Mouse (Mus musculus): ENCODE results near the gene Prom1. TPM values are rescaled to one million over a fixed set of nuclear protein-coding genes. Genes with fewer than 3 reads are reported as not detected.

Prom1 gene
- total and polyA plus RNA-seq, 3 experiments = not detected

DNA sequence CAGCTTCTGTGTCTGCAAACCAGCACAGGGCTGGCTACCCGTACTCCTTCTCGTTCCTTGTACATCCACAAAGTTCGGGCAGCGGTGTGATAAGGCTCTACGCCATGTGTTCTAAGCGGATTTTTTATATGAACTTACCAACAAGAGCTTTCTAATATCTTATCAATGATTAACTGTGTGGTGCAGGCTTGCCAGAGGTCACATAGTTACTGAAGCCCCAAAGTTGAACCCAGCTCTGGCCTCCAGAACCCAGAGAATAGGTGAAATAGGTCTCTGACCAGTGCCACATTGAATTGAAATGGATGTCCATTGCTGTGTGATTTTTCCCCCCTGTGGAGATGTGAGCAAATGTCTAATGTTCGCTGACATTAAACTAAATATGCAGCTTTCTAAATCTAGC, 1.3 kb upstream of the Prom1 start:
- H3K36me3 ChIP-seq (ENCODE audit: control insufficient read depth in 1 of 2, insufficient read depth in 2 of 2, low read length in 2 of 2) = no peaks in the 10 kb centered on the region
- no peaks in the 10 kb centered on the region for H3K4me1 ChIP-seq (ENCODE audit: control insufficient read depth in 1 of 2, insufficient read depth in 2 of 2, low read length in 2 of 2)
- H3K79me2 ChIP-seq (ENCODE audit: control insufficient read depth, insufficient read depth, low read length, poor library complexity) = no peaks in the 10 kb centered on the region
- H3K27me3 ChIP-seq (ENCODE audit: control insufficient read depth in 1 of 2, insufficient read depth in 2 of 2, low read length in 2 of 2) = 0 out of 4 replicates have a peak, but pooled peaks cover 0 to 1% of the 10 kb centered on the region in 2 experiments
- H3K9ac ChIP-seq (ENCODE audit: control insufficient read depth, low read depth, low read length, poor library complexity, severe bottlenecking) = no peak overlapping the region
- no peak for DNase-seq (ENCODE audit: low read depth, low spot score)
- H3K27ac ChIP-seq (ENCODE audit: control insufficient read depth, low read depth, low read length) = no peak overlapping the region
- TF ChIP-seq TCF12 (IDR thresholded peaks at IDR 0.05; ENCODE audit: low read depth, low read length) = no peak
- TF ChIP-seq POLR2AphosphoS5 (IDR thresholded peaks at IDR 0.05; ENCODE audit: borderline replicate concordance, low read depth, low read length) = no peak
- no peak for TF ChIP-seq USF1 (IDR thresholded peaks at IDR 0.05; ENCODE audit: low read depth, low read length)
- TF ChIP-seq KAT2A (conservative IDR thresholded peaks at IDR 0.05; ENCODE audit: low read depth, low read length) = no peak
- no peaks in the 10 kb centered on the region for H3K9me3 ChIP-seq (replicated peaks; ENCODE audit: insufficient read depth, low read length)
- H3K4me3 ChIP-seq (ENCODE audit: control insufficient read depth in 1 of 2, insufficient read depth in 1 of 2, low read depth in 2 of 2, low read length in 2 of 2) = no peak overlapping the region

DNA sequence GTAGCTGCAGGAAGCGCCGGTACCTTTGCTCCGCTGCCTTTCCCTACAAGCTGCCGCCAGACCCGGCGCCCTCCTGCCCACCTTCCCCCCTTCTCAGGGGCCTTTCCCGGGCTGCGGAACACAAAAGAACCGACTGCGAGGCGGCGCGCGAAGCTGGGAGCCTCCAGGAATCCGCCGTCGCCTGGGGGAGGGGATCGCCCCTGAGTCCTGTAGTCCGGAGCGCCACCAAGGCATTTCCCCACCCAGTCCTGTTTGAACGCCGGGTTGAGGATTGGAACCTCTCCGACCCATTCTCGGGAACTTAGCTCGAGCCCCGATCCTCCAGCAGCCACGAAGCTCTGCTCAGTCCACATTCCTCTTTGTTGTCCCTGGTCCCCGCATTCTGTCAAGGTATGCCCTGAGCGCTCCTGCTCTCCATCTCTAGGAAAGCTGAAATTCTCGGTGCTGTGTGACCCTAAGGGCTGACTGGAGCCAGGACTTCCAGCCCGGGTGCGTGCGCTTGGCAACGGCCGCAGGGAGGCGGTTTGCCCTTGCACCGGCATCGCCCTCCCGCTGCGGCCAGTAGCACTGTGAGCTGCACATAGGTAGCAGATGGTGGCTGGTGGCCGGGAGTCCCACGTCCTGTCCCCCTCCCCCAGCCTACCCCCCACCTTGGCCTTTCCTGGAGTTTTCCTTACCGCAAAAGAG, 1.1 kb downstream of the Prom1 start:
- no peak for TF ChIP-seq USF1 (IDR thresholded peaks at IDR 0.05; ENCODE audit: low read depth, low read length)
- no peaks in the 10 kb centered on the region for H3K79me2 ChIP-seq (ENCODE audit: control insufficient read depth, insufficient read depth, low read length, poor library complexity)
- no peaks in the 10 kb centered on the region for H3K4me1 ChIP-seq (ENCODE audit: control insufficient read depth in 1 of 2, insufficient read depth in 2 of 2, low read length in 2 of 2)
- no peak for DNase-seq (ENCODE audit: low read depth, low spot score)
- H3K27ac ChIP-seq (ENCODE audit: control insufficient read depth, low read depth, low read length) = no peak overlapping the region
- H3K27me3 ChIP-seq (ENCODE audit: control insufficient read depth in 1 of 2, insufficient read depth in 2 of 2, low read length in 2 of 2) = 0 out of 4 replicates have a peak, but pooled peaks cover 0 to 1% of the 10 kb centered on the region in 2 experiments
- H3K36me3 ChIP-seq (ENCODE audit: control insufficient read depth in 1 of 2, insufficient read depth in 2 of 2, low read length in 2 of 2) = no peaks in the 10 kb centered on the region
- H3K4me3 ChIP-seq (ENCODE audit: control insufficient read depth in 1 of 2, insufficient read depth in 1 of 2, low read depth in 2 of 2, low read length in 2 of 2) = no peak overlapping the region
- no peaks in the 10 kb centered on the region for H3K9me3 ChIP-seq (replicated peaks; ENCODE audit: insufficient read depth, low read length)
- no peak overlapping the region for H3K9ac ChIP-seq (ENCODE audit: control insufficient read depth, low read depth, low read length, poor library complexity, severe bottlenecking)

DNA sequence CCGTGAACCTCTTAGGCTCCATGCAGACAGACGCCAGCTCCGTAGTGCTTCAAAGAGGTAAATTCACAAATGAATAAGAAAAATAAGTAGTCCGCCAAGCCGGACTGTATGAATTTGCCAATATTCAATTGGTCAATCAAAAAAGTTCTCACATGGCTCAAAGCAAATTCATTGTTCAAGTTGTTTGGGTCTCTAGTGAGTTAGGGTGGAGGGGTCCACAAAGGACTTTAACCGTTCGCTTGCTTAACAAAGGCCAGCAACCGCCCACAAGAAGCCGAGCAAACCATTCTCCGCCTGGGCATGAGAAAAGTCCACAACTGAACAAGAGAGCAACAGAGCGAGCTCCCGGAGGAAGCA, 1.7 kb downstream of the Prom1 start:
- H3K9me3 ChIP-seq (replicated peaks; ENCODE audit: insufficient read depth, low read length) = no peaks in the 10 kb centered on the region
- no peak for TF ChIP-seq POLR2A (IDR thresholded peaks at IDR 0.05; ENCODE audit: control insufficient read depth in 1 of 2, insufficient read depth in 1 of 2, low read depth in 1 of 2, low read length in 2 of 2, poor library complexity in 1 of 2)
- TF ChIP-seq MAFK (IDR thresholded peaks at IDR 0.05; ENCODE audit: borderline replicate concordance, low read depth, low read length) = no peak
- no peak for TF ChIP-seq RAD21 (IDR thresholded peaks at IDR 0.05; ENCODE audit: low read depth, low read length)
- no peak for TF ChIP-seq ELF1 (IDR thresholded peaks at IDR 0.05; ENCODE audit: low read depth, low read length)
- TF ChIP-seq CHD2 (IDR thresholded peaks at IDR 0.05; ENCODE audit: low read length) = no peak
- TF ChIP-seq SIN3A (IDR thresholded peaks at IDR 0.05; ENCODE audit: low read length) = no peak
- H3K79me2 ChIP-seq (ENCODE audit: control insufficient read depth, insufficient read depth, low read length, poor library complexity) = no peaks in the 10 kb centered on the region
- no peak overlapping the region for H3K27ac ChIP-seq (ENCODE audit: control insufficient read depth, low read depth, low read length)
- H3K36me3 ChIP-seq (ENCODE audit: control insufficient read depth in 1 of 2, insufficient read depth in 2 of 2, low read length in 2 of 2) = no peaks in the 10 kb centered on the region
- no peak overlapping the region for H3K9ac ChIP-seq (ENCODE audit: control insufficient read depth, low read depth, low read length, poor library complexity, severe bottlenecking)
- H3K4me3 ChIP-seq (ENCODE audit: control insufficient read depth in 1 of 2, insufficient read depth in 1 of 2, low read depth in 2 of 2, low read length in 2 of 2) = no peak overlapping the region
- H3K4me1 ChIP-seq (ENCODE audit: control insufficient read depth in 1 of 2, insufficient read depth in 2 of 2, low read length in 2 of 2) = no peaks in the 10 kb centered on the region
- H3K27me3 ChIP-seq (ENCODE audit: control insufficient read depth in 1 of 2, insufficient read depth in 2 of 2, low read length in 2 of 2) = 0 out of 4 replicates have a peak, but pooled peaks cover 0 to 1% of the 10 kb centered on the region in 2 experiments
- no peak for DNase-seq (ENCODE audit: low read depth, low spot score)
